Mouse (Mus musculus) liver, embryonic 16.5 days (tissue): ENCODE data around the gene Ppfia3. TPM values are rescaled to one million over a fixed set of nuclear protein-coding genes. Genes with fewer than 3 reads are reported as not detected.

Experiments used
- ATAC-seq: fragments of 200-750 bp; cut with Nextera tagmentation; 2 replicates; pipeline ENCODE4 v1.8.0; 2017; ENCODE audit warnings: low read depth, mild to moderate bottlenecking, moderate number of reproducible peaks, moderate library complexity
- H3K27ac ChIP-seq: fragments of 300-500 bp; sonication (generic); 2 replicates; pipeline ENCODE4 v1.5.1; 2014; ENCODE audit warnings: mild to moderate bottlenecking, low read length
- H3K27me3 ChIP-seq: fragments of 300-500 bp; sonication (generic); 2 replicates; pipeline ENCODE4 v1.6.1; 2014; ENCODE audit warnings: low read depth, low read length, mixed read lengths; ENCODE audit not compliant: control insufficient read depth, insufficient read depth
- H3K36me3 ChIP-seq: fragments of 300-500 bp; sonication (generic); 2 replicates; pipeline ENCODE4 v1.6.1; 2014; ENCODE audit warnings: mild to moderate bottlenecking; ENCODE audit not compliant: control insufficient read depth, insufficient read depth
- H3K4me1 ChIP-seq: fragments of 300-500 bp; sonication (generic); 2 replicates; pipeline ENCODE4 v1.6.1; 2014; ENCODE audit warnings: low read depth, low read length, mixed read lengths; ENCODE audit not compliant: control insufficient read depth
- H3K4me2 ChIP-seq: fragments of 300-500 bp; sonication (generic); 2 replicates; pipeline ENCODE4 v1.6.1; 2014; ENCODE audit warnings: low read depth, low read length, mixed read lengths
- H3K4me3 ChIP-seq: fragments of 300-500 bp; sonication (generic); 2 replicates; pipeline ENCODE4 v1.5.1; 2014; ENCODE audit warnings: low read depth, mild to moderate bottlenecking, low read length
- H3K9ac ChIP-seq: fragments of 300-500 bp; sonication (generic); 2 replicates; pipeline ENCODE4 v1.6.1; 2014; ENCODE audit warnings: low read depth, low read length
- H3K9me3 ChIP-seq: fragments of 300-500 bp; sonication (generic); replicated peaks from 2 replicates; pipeline ENCODE4 v1.6.1; 2016; ENCODE audit warnings: low read length; ENCODE audit not compliant: control insufficient read depth
- WGBS: fragments of 180-500 bp; shearing (Covaris S2); extraction: QIAGEN DNeasy Blood & Tissue Kit; methylation state at CpG from one replicate; pipeline ENCODE4 v1.1.7; 2014; ENCODE audit not compliant: insufficient replicate concordance; 5-methylcytosine and 5-hydroxymethylcytosine counted together
- polyA plus RNA-seq: library from polyadenylated mRNA; unstranded; fragments of >200 nt; fragmentation: Nextera tagmentation; extraction: Ambion mirVana; gene quantifications from 2 replicates; pipeline ENCODE4 v1.2.1, GENCODE M21; 2015

The Ppfia3 gene
- polyA plus RNA-seq, 1 experiment from 2014 or later = 0.19 TPM

DNA sequence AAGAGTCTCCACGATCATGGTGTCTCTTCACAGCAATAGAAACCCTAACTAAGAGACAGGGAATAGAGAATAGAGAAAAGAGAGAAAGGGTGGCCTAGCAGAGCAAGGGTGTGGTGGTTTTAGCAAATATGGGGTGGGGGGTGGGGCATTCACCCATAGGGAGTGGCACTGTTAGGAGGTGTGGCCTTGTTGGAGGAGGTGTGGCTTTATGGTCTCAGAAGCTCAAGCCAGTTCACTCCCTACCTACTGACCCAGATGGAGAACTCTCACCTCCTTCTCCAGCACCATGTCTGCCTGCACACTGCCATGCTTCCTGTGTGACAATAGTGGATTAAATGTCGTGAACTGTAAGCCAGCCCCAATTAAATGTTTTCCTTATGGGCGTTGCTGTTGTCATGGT lies 69.3 kb downstream of the Ppfia3 start:
- Histone ChIP-seq H3K9me3 (no peaks in the 10 kb centered on the region), H3K4me2 (no peak overlapping the region), H3K27me3 (no peaks in the 10 kb centered on the region), H3K36me3 (no peaks in the 10 kb centered on the region), H3K9ac (no peak overlapping the region), H3K27ac (no peak overlapping the region), H3K4me1 (no peaks in the 10 kb centered on the region), H3K4me3 (no peak overlapping the region)
- WGBS = 53% methylated on average over 3 of the region's 3 CpGs
- ATAC-seq = no peak

DNA sequence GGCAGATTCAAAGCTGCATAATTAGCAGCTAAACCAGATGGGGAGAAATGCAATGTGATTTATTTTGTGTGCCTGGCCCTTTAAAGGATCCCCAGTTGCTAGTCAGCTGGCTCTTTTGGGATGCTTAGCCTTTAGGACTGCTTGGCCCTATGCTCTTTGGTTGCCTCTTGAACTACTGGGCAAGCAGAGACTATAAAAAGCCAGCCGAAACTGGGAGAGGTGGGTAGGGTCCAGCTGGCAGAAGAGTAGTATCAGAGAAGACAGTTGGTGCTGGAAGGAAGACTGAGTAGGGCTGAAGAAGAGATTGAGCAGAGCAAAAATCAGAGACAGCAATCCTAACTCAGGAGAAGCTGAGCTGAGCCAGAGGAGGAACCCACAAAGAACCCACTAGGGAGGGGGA lies 70.2 kb downstream of the Ppfia3 start:
- H3K4me3 ChIP-seq = no peak overlapping the region
- H3K4me2 ChIP-seq = no peak overlapping the region
- ATAC-seq = no peak
- no peak overlapping the region for H3K9ac ChIP-seq
- H3K9me3 ChIP-seq = no peaks in the 10 kb centered on the region
- no peak overlapping the region for H3K27ac ChIP-seq
- no peaks in the 10 kb centered on the region for H3K4me1 ChIP-seq
- H3K27me3 ChIP-seq = no peaks in the 10 kb centered on the region
- H3K36me3 ChIP-seq = no peaks in the 10 kb centered on the region
- WGBS = 56% methylated on average over 1 of the region's 1 CpGs

Other genes with a start within 250 kb of the Ppfia3 start
- gene Rps11, start 242.6 kb downstream of the Ppfia3 start, polyA plus RNA-seq = 646 and 744 TPM in 2 replicates
- gene Rpl13a, start 238.3 kb downstream of the Ppfia3 start, polyA plus RNA-seq = 558 and 645 TPM in 2 replicates
- 0.12 TPM in 1 of 2 replicates, not detected in the other for gene Gm45713, start 230.8 kb downstream of the Ppfia3 start, polyA plus RNA-seq
- gene Flt3l, start 230.6 kb downstream of the Ppfia3 start, polyA plus RNA-seq = 3.0 and 3.1 TPM in 2 replicates
- 42.3 and 42.8 TPM in 2 replicates for gene Pih1d1, start 212.7 kb downstream of the Ppfia3 start, polyA plus RNA-seq
- gene Aldh16a1, start 212.4 kb downstream of the Ppfia3 start, polyA plus RNA-seq = 30.0 and 30.3 TPM in 2 replicates
- not detected in 2 replicates for gene Slc17a7, start 203.1 kb downstream of the Ppfia3 start, polyA plus RNA-seq
- gene Gfy, start 187.4 kb downstream of the Ppfia3 start, polyA plus RNA-seq = not detected in 2 replicates
- gene Pth2, start 186.0 kb downstream of the Ppfia3 start, polyA plus RNA-seq = not detected in 2 replicates
- 0.05 TPM in 1 of 2 replicates, not detected in the other for gene Ccdc155, start 162.1 kb downstream of the Ppfia3 start, polyA plus RNA-seq
- gene Dkkl1, start 154.9 kb downstream of the Ppfia3 start, polyA plus RNA-seq = 1.5 and 2.2 TPM in 2 replicates
- gene Tead2, start 151.3 kb downstream of the Ppfia3 start, polyA plus RNA-seq = 5.0 and 6.5 TPM in 2 replicates
- 16.4 and 19.3 TPM in 2 replicates for gene Cd37, start 127.9 kb downstream of the Ppfia3 start, polyA plus RNA-seq
- gene Slc6a16, start 125.9 kb downstream of the Ppfia3 start, polyA plus RNA-seq = not detected in 2 replicates
- gene Slc6a21, start 89.5 kb downstream of the Ppfia3 start, polyA plus RNA-seq = not detected in 2 replicates
- 0.85 and 1.7 TPM in 2 replicates for gene Trpm4, start 33.2 kb downstream of the Ppfia3 start, polyA plus RNA-seq
- gene Hrc, start 31.7 kb downstream of the Ppfia3 start, polyA plus RNA-seq = 0.39 and 0.60 TPM in 2 replicates
- not detected in 2 replicates for gene Lin7b, start 3.6 kb upstream of the Ppfia3 start, polyA plus RNA-seq
- 64.2 and 70.1 TPM in 2 replicates for gene Snrnp70, start 28.7 kb upstream of the Ppfia3 start, polyA plus RNA-seq
- not detected in 2 replicates for gene Kcna7, start 38.6 kb upstream of the Ppfia3 start, polyA plus RNA-seq
- 0.09 and 0.26 TPM in 2 replicates for gene Ntf5, start 46.7 kb upstream of the Ppfia3 start, polyA plus RNA-seq
- gene Lhb, start 53.8 kb upstream of the Ppfia3 start, polyA plus RNA-seq = not detected in 2 replicates
- 7.6 and 8.9 TPM in 2 replicates for gene Gys1, start 67.8 kb upstream of the Ppfia3 start, polyA plus RNA-seq
- 58.8 and 59.4 TPM in 2 replicates for gene Ruvbl2, start 71.1 kb upstream of the Ppfia3 start, polyA plus RNA-seq
- 6,125 and 6,166 TPM in 2 replicates for gene Ftl1, start 92.9 kb upstream of the Ppfia3 start, polyA plus RNA-seq
- 63.3 and 63.4 TPM in 2 replicates for gene Bax, start 99.9 kb upstream of the Ppfia3 start, polyA plus RNA-seq
- 0.41 and 0.75 TPM in 2 replicates for gene Tulp2, start 114.9 kb upstream of the Ppfia3 start, polyA plus RNA-seq
- gene Gm45808, start 119.8 kb upstream of the Ppfia3 start, polyA plus RNA-seq = not detected in 2 replicates
- 2.5 and 3.3 TPM in 2 replicates for gene Dhdh, start 121.8 kb upstream of the Ppfia3 start, polyA plus RNA-seq
- 122 and 124 TPM in 2 replicates for gene Nucb1, start 143.4 kb upstream of the Ppfia3 start, polyA plus RNA-seq
- gene Ppp1r15a, start 159.2 kb upstream of the Ppfia3 start, polyA plus RNA-seq = 293 and 328 TPM in 2 replicates
- gene Plekha4, start 159.3 kb upstream of the Ppfia3 start, polyA plus RNA-seq = 0.47 and 0.78 TPM in 2 replicates
- 1.3 and 1.8 TPM in 2 replicates for gene Hsd17b14, start 187.9 kb upstream of the Ppfia3 start, polyA plus RNA-seq
- 44.0 and 44.6 TPM in 2 replicates for gene Bcat2, start 203.1 kb upstream of the Ppfia3 start, polyA plus RNA-seq
- not detected in 2 replicates for gene Fgf21, start 248.5 kb upstream of the Ppfia3 start, polyA plus RNA-seq